In the genomic region with DNA sequence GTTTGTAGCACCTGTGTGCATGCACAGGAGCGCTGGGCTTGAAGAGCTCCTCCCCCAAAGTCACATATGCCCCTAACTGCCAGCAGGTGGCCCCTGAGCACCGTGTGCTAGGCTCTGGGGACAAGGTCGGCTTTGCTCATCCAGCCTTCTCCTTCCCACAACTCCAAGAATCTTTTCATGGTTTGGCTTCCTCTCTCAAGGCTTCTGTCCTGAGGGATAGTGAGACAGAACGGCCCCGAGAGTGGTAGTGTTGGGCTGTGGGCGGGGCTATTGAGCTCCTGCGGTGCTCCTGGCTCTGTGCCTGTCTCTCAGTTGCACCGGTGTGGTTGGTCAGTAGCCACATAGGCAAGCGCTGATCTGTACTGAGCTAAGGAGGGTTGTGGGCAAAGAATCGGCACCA, we compare ENCODE assay signal across 9 mouse cellular contexts.
DNase-seq lines count a peak whose midpoint lies in the region; ATAC-seq and TF ChIP-seq lines count a peak whose summit lies in the region.
"Had no signal": no experiment of that assay in that cellular context is flagged by ENCODE, and none has a peak within 500 bp of the region (broad histone marks: within the 10 kb centered on the region; RNA-seq: fewer than 3 reads in every experiment).

No protein-coding gene starts in this region.

- DNase-seq in ES-CJ7 (ENCODE audit: low read depth, low spot score) = peak; percentile 88
- DNase-seq in adrenal gland, postnatal 25 days = peak; percentile 51
- DNase-seq in fibroblast of lung, adult 2 months (ENCODE audit: low read depth) = peak; percentile 42
- DNase-seq in layer of hippocampus, adult 2 months (ENCODE audit: low spot score in 2 of 2) = peak; percentile 35 to 57
- peak; percentile 88 for DNase-seq in lung, embryonic 14.5 days
- DNase-seq in ovary, postnatal 14 days (ENCODE audit: low spot score) = peak; percentile 36

- no peaks in the 10 kb centered on the region for H3K36me3 ChIP-seq in lung, embryonic 14.5 days (ENCODE audit: insufficient read depth)

- no peaks in the 10 kb centered on the region for H3K27me3 ChIP-seq in lung, embryonic 14.5 days (ENCODE audit: insufficient read depth, low read length)

- H3K9me3 ChIP-seq in lung, embryonic 14.5 days (ENCODE audit: low read depth, low read length) = no peaks in the 10 kb centered on the region

- peak; percentile 84 for TF ChIP-seq CTCF in layer of hippocampus, adult 2 months (conservative IDR thresholded peaks at IDR 0.05)
- peak; percentile 97 for TF ChIP-seq CTCF in lung, embryonic 14.5 days (IDR thresholded peaks at IDR 0.05; ENCODE audit: low read depth)

- peak; percentile 87 to 88 for ATAC-seq in hematopoietic stem cell, adult 5-6 weeks (replicated peaks in 1 of 2; ENCODE audit: insufficient read depth in 1 of 2, low FRiP score in 2 of 2, low TSS enrichment in 1 of 2, low read depth in 1 of 2, poor library complexity in 2 of 2, severe bottlenecking in 2 of 2)
- ATAC-seq in lung, embryonic 14.5 days (ENCODE audit: insufficient read depth) = peak; percentile 88
- ATAC-seq in erythroid progenitor cell, adult 5-6 weeks (replicated peaks; ENCODE audit: low FRiP score, poor library complexity, severe bottlenecking) = no peak

- H3K27ac ChIP-seq in layer of hippocampus, adult 2 months = no peak overlapping the region
- no peak overlapping the region for H3K27ac ChIP-seq in lung, embryonic 14.5 days (ENCODE audit: low read depth)
- H3K27ac ChIP-seq: macrophage had no signal

- WGBS in lung, embryonic 14.5 days = 11% methylated on average over 10 of the region's 10 CpGs

- peak overlapping the region; percentile 45 for H3K4me3 ChIP-seq in layer of hippocampus, adult 2 months
- peak overlapping the region; percentile 19; the same call in 1 of the 2 replicates for H3K4me3 ChIP-seq in lung, embryonic 14.5 days (ENCODE audit: low read depth, low read length)

- H3K4me1 ChIP-seq in lung, embryonic 14.5 days (ENCODE audit: insufficient read depth) = no peaks in the 10 kb centered on the region

- 0 out of 2 replicates have a peak overlapping the region, but pooled peaks have one; percentile 17 for H3K9ac ChIP-seq in lung, embryonic 14.5 days

- H3K4me2 ChIP-seq in lung, embryonic 14.5 days = peak overlapping the region; percentile 55

Comparison
In these comparisons a context has a peak if more than half of its experiments do, and no peak if none do; other contexts are left out.
1. DNase-seq: peak in every context shown above with its lines; median percentile 88 in ES-CJ7; 88 in lung, embryonic 14.5 days; 51 in adrenal gland, postnatal 25 days; 46 in layer of hippocampus, adult 2 months; 42 in fibroblast of lung, adult 2 months; 36 in ovary, postnatal 14 days.